Mouse (Mus musculus): ENCODE results near the gene Lrpprc. TPM values are rescaled to one million over a fixed set of nuclear protein-coding genes. Genes with fewer than 3 reads are reported as not detected.
A peak's percentile ranks its signal among the peaks of the same experiment; 100 is the strongest.

The Lrpprc gene
- polyA plus RNA-seq, 1 experiment from 2014 or later, result 41.6 TPM

- no peak overlapping the region for H3K4me3 ChIP-seq (ENCODE audit: low read depth, low read length)
- 90% methylated on average over 6 of the region's 6 CpGs for WGBS (ENCODE audit: insufficient replicate concordance)
- no peak overlapping the region for H3K4me2 ChIP-seq (ENCODE audit: low read depth, low read length)
- H3K27ac ChIP-seq (ENCODE audit: low read length), result no peak overlapping the region; the same call in 1 of the 2 replicates
- H3K27me3 ChIP-seq (ENCODE audit: control insufficient read depth, insufficient read depth, low read depth, low read length), result no peaks in the 10 kb centered on the region
- peaks cover 7% of the 10 kb centered on the region for H3K36me3 ChIP-seq (ENCODE audit: control insufficient read depth, insufficient read depth)
- H3K9me3 ChIP-seq (replicated peaks; ENCODE audit: control insufficient read depth, low read length), result no peaks in the 10 kb centered on the region
- no peak for ATAC-seq (ENCODE audit: low read depth)
- H3K4me1 ChIP-seq (ENCODE audit: control insufficient read depth, low read depth, low read length), result peaks cover 33% of the 10 kb centered on the region
- H3K9ac ChIP-seq (ENCODE audit: low read depth, low read length), result no peak overlapping the region
Measured at GRCm38 (mm10) chr17:84780321-84780720, 10.3 kb downstream of the Lrpprc start.

GRCm38 (mm10) chr17:84778477-84778978 is 12.1 kb downstream of the Lrpprc start:
- H3K4me1 ChIP-seq (ENCODE audit: control insufficient read depth, low read depth, low read length), result peaks cover 37% of the 10 kb centered on the region
- H3K4me3 ChIP-seq (ENCODE audit: low read depth, low read length), result no peak overlapping the region
- no peaks in the 10 kb centered on the region for H3K9me3 ChIP-seq (replicated peaks; ENCODE audit: control insufficient read depth, low read length)
- H3K9ac ChIP-seq (ENCODE audit: low read depth, low read length), result peak overlapping the region; percentile 47; the same call in 1 of the 2 replicates
- peaks cover 5% of the 10 kb centered on the region for H3K36me3 ChIP-seq (ENCODE audit: control insufficient read depth, insufficient read depth)
- no peaks in the 10 kb centered on the region for H3K27me3 ChIP-seq (ENCODE audit: control insufficient read depth, insufficient read depth, low read depth, low read length)
- peak overlapping the region; percentile 76 for H3K27ac ChIP-seq (ENCODE audit: low read length)
- no peak overlapping the region; the same call in none of the 2 replicates for H3K4me2 ChIP-seq (ENCODE audit: low read depth, low read length)
- peak; percentile 12; the same call in 1 of the 2 replicates for ATAC-seq (ENCODE audit: low read depth)
- WGBS (ENCODE audit: insufficient replicate concordance), result 36% methylated on average over 7 of the region's 7 CpGs

GRCm38 (mm10) chr17:84776362-84777000 is 14.1 kb downstream of the Lrpprc start:
- peak overlapping the region; percentile 70 for H3K9ac ChIP-seq (ENCODE audit: low read depth, low read length)
- peaks cover 7% of the 10 kb centered on the region for H3K36me3 ChIP-seq (ENCODE audit: control insufficient read depth, insufficient read depth)
- peak overlapping the region; percentile 48 for H3K4me3 ChIP-seq (ENCODE audit: low read depth, low read length)
- peak overlapping the region; percentile 69 for H3K4me2 ChIP-seq (ENCODE audit: low read depth, low read length)
- H3K27me3 ChIP-seq (ENCODE audit: control insufficient read depth, insufficient read depth, low read depth, low read length), result no peaks in the 10 kb centered on the region
- peak overlapping the region; percentile 100 for H3K27ac ChIP-seq (ENCODE audit: low read length)
- H3K9me3 ChIP-seq (replicated peaks; ENCODE audit: control insufficient read depth, low read length), result no peaks in the 10 kb centered on the region
- 34% methylated on average over 16 of the region's 16 CpGs for WGBS (ENCODE audit: insufficient replicate concordance)
- H3K4me1 ChIP-seq (ENCODE audit: control insufficient read depth, low read depth, low read length), result peaks cover 37% of the 10 kb centered on the region
- ATAC-seq (ENCODE audit: low read depth), result peak; percentile 99

- Histone ChIP-seq H3K36me3 (ENCODE audit: control insufficient read depth, insufficient read depth) (peaks cover 8% of the 10 kb centered on the region), H3K4me2 (ENCODE audit: low read depth, low read length) (no peak overlapping the region), H3K4me1 (ENCODE audit: control insufficient read depth, low read depth, low read length) (peaks cover 37% of the 10 kb centered on the region), H3K4me3 (ENCODE audit: low read depth, low read length) (no peak overlapping the region), H3K9me3 (replicated peaks; ENCODE audit: control insufficient read depth, low read length) (no peaks in the 10 kb centered on the region), H3K27ac (ENCODE audit: low read length) (peak overlapping the region; percentile 66), H3K27me3 (ENCODE audit: control insufficient read depth, insufficient read depth, low read depth, low read length) (no peaks in the 10 kb centered on the region), H3K9ac (ENCODE audit: low read depth, low read length) (no peak overlapping the region)
- WGBS (ENCODE audit: insufficient replicate concordance), result 86% methylated on average over 10 of the region's 10 CpGs
- no peak for ATAC-seq (ENCODE audit: low read depth)
Measured at GRCm38 (mm10) chr17:84775291-84775690, 15.3 kb downstream of the Lrpprc start.

GRCm38 (mm10) chr17:84771882-84772281 is 18.7 kb downstream of the Lrpprc start:
- Histone ChIP-seq H3K4me1 (ENCODE audit: control insufficient read depth, low read depth, low read length) (peaks cover 13% of the 10 kb centered on the region), H3K4me2 (ENCODE audit: low read depth, low read length) (no peak overlapping the region), H3K27ac (ENCODE audit: low read length) (no peak overlapping the region), H3K4me3 (ENCODE audit: low read depth, low read length) (no peak overlapping the region), H3K9me3 (replicated peaks; ENCODE audit: control insufficient read depth, low read length) (no peaks in the 10 kb centered on the region), H3K9ac (ENCODE audit: low read depth, low read length) (no peak overlapping the region), H3K36me3 (ENCODE audit: control insufficient read depth, insufficient read depth) (peaks cover 21% of the 10 kb centered on the region), H3K27me3 (ENCODE audit: control insufficient read depth, insufficient read depth, low read depth, low read length) (no peaks in the 10 kb centered on the region)
- WGBS (ENCODE audit: insufficient replicate concordance), result 87% methylated on average over 9 of the region's 9 CpGs
- ATAC-seq (ENCODE audit: low read depth), result no peak

GRCm38 (mm10) chr17:84758971-84759370 is 31.6 kb downstream of the Lrpprc start:
- Histone ChIP-seq H3K36me3 (ENCODE audit: control insufficient read depth, insufficient read depth) (peaks cover 10% of the 10 kb centered on the region; the same call in 1 of the 2 replicates), H3K9me3 (replicated peaks; ENCODE audit: control insufficient read depth, low read length) (no peaks in the 10 kb centered on the region), H3K9ac (ENCODE audit: low read depth, low read length) (no peak overlapping the region), H3K27me3 (ENCODE audit: control insufficient read depth, insufficient read depth, low read depth, low read length) (no peaks in the 10 kb centered on the region), H3K4me1 (ENCODE audit: control insufficient read depth, low read depth, low read length) (no peaks in the 10 kb centered on the region; the same call in 1 of the 2 replicates), H3K4me3 (ENCODE audit: low read depth, low read length) (no peak overlapping the region), H3K27ac (ENCODE audit: low read length) (no peak overlapping the region), H3K4me2 (ENCODE audit: low read depth, low read length) (no peak overlapping the region)
- ATAC-seq (ENCODE audit: low read depth), result no peak
- 85% methylated on average over 8 of the region's 8 CpGs for WGBS (ENCODE audit: insufficient replicate concordance)

GRCm38 (mm10) chr17:84758374-84758773 is 32.2 kb downstream of the Lrpprc start:
- WGBS (ENCODE audit: insufficient replicate concordance), result 72% methylated on average over 10 of the region's 10 CpGs
- Histone ChIP-seq H3K9ac (ENCODE audit: low read depth, low read length) (no peak overlapping the region), H3K4me3 (ENCODE audit: low read depth, low read length) (no peak overlapping the region), H3K9me3 (replicated peaks; ENCODE audit: control insufficient read depth, low read length) (no peaks in the 10 kb centered on the region), H3K4me2 (ENCODE audit: low read depth, low read length) (no peak overlapping the region), H3K27ac (ENCODE audit: low read length) (no peak overlapping the region), H3K4me1 (ENCODE audit: control insufficient read depth, low read depth, low read length) (no peaks in the 10 kb centered on the region; the same call in 1 of the 2 replicates), H3K36me3 (ENCODE audit: control insufficient read depth, insufficient read depth) (peaks cover 8% of the 10 kb centered on the region), H3K27me3 (ENCODE audit: control insufficient read depth, insufficient read depth, low read depth, low read length) (no peaks in the 10 kb centered on the region)
- ATAC-seq (ENCODE audit: low read depth), result no peak

GRCm38 (mm10) chr17:84756090-84756489 is 34.5 kb downstream of the Lrpprc start:
- Histone ChIP-seq H3K4me2 (ENCODE audit: low read depth, low read length) (no peak overlapping the region), H3K27me3 (ENCODE audit: control insufficient read depth, insufficient read depth, low read depth, low read length) (no peaks in the 10 kb centered on the region), H3K27ac (ENCODE audit: low read length) (no peak overlapping the region), H3K36me3 (ENCODE audit: control insufficient read depth, insufficient read depth) (peaks cover 10% of the 10 kb centered on the region), H3K9ac (ENCODE audit: low read depth, low read length) (no peak overlapping the region), H3K4me3 (ENCODE audit: low read depth, low read length) (no peak overlapping the region), H3K9me3 (replicated peaks; ENCODE audit: control insufficient read depth, low read length) (no peaks in the 10 kb centered on the region), H3K4me1 (ENCODE audit: control insufficient read depth, low read depth, low read length) (no peaks in the 10 kb centered on the region; the same call in 1 of the 2 replicates)
- no peak for ATAC-seq (ENCODE audit: low read depth)
- WGBS (ENCODE audit: insufficient replicate concordance), result 55% methylated on average over 2 of the region's 2 CpGs

- H3K9me3 ChIP-seq (replicated peaks; ENCODE audit: control insufficient read depth, low read length), result no peaks in the 10 kb centered on the region
- H3K27me3 ChIP-seq (ENCODE audit: control insufficient read depth, insufficient read depth, low read depth, low read length), result no peaks in the 10 kb centered on the region
- whole genome bisulfite sequencing (ENCODE audit: insufficient replicate concordance), result 83% methylated on average over 5 of the region's 5 CpGs
- H3K9ac ChIP-seq (ENCODE audit: low read depth, low read length), result no peak overlapping the region
- peaks cover 21% of the 10 kb centered on the region for H3K36me3 ChIP-seq (ENCODE audit: control insufficient read depth, insufficient read depth)
- H3K4me1 ChIP-seq (ENCODE audit: control insufficient read depth, low read depth, low read length), result no peaks in the 10 kb centered on the region
- no peak for ATAC-seq (ENCODE audit: low read depth)
- H3K4me2 ChIP-seq (ENCODE audit: low read depth, low read length), result no peak overlapping the region
- no peak overlapping the region for H3K4me3 ChIP-seq (ENCODE audit: low read depth, low read length)
- H3K27ac ChIP-seq (ENCODE audit: low read length), result no peak overlapping the region
Measured at GRCm38 (mm10) chr17:84753489-84753888, 37.1 kb downstream of the Lrpprc start.
